Mouse (Mus musculus): ENCODE results near the gene Ugt1a1. TPM values are rescaled to one million over a fixed set of nuclear protein-coding genes. Genes with fewer than 3 reads are reported as not detected.
A peak's percentile ranks its signal among the peaks of the same experiment; 100 is the strongest.

Ugt1a1 gene
- polyA plus RNA-seq, 1 experiment from 2014 or later = 14.1 TPM

DNA sequence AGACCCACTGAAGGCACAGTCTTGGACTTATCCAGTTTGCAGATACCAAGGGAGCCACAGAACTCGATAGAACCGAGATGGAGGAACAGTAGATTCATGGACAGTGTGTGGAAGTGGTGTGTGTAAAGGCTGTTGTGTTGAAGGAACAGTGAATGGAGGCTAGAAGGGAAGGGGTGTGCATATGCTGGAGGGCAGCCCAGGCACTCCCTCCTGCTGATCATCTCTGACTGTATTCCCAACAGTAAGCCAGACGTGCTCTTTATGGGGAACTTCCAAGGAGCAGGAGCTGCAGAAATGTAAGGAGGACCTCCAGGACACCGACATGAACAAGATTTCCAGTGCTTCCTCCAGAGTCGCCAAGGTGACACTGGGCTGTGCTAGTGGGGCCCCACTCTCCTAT, 38.3 kb downstream of the Ugt1a1 start:
- no peaks in the 10 kb centered on the region for H3K4me1 ChIP-seq (ENCODE audit: control insufficient read depth, insufficient read depth, low read length)
- ATAC-seq (ENCODE audit: insufficient read depth, low FRiP score) = no peak
- H3K36me3 ChIP-seq (ENCODE audit: control insufficient read depth, insufficient read depth, low read length) = no peaks in the 10 kb centered on the region
- 79% methylated on average over 5 of the region's 5 CpGs for WGBS
- no peak overlapping the region for H3K9ac ChIP-seq (ENCODE audit: low read length)
- H3K4me3 ChIP-seq (replicated peaks; ENCODE audit: low read length) = no peak overlapping the region
- H3K9me3 ChIP-seq (replicated peaks; ENCODE audit: control insufficient read depth, low read length) = peaks cover 41% of the 10 kb centered on the region
- no peaks in the 10 kb centered on the region for H3K27me3 ChIP-seq (ENCODE audit: control insufficient read depth, insufficient read depth, low read length)
- H3K27ac ChIP-seq (ENCODE audit: low read length) = no peak overlapping the region
- no peak overlapping the region for H3K4me2 ChIP-seq (ENCODE audit: low read depth, low read length)

DNA sequence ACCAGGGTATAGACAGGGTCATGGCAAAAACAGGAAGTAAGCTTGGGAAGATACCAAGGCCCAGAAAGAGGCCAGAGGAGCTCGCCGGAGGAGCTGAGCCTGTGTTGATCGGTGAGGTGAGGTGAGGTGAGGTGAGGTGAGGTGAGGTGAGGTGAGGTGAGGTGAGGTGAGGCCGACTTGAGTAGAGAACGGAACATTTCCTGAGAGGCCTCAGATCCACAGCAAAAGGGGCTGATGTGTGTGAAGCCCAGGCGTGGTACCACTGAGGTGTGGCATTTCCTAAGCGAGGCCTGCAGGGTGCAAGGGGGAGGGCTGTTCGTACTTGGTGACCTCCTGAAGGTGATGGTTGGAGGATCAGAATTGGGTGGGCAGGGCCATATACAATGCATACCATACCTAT, 41.3 kb downstream of the Ugt1a1 start:
- no peak overlapping the region for H3K4me2 ChIP-seq (ENCODE audit: low read depth, low read length)
- H3K27me3 ChIP-seq (ENCODE audit: control insufficient read depth, insufficient read depth, low read length) = no peaks in the 10 kb centered on the region
- no peak overlapping the region for H3K27ac ChIP-seq (ENCODE audit: low read length)
- H3K9me3 ChIP-seq (replicated peaks; ENCODE audit: control insufficient read depth, low read length) = peaks cover 31% of the 10 kb centered on the region
- H3K36me3 ChIP-seq (ENCODE audit: control insufficient read depth, insufficient read depth, low read length) = no peaks in the 10 kb centered on the region
- H3K4me1 ChIP-seq (ENCODE audit: control insufficient read depth, insufficient read depth, low read length) = no peaks in the 10 kb centered on the region
- H3K4me3 ChIP-seq (replicated peaks; ENCODE audit: low read length) = no peak overlapping the region
- WGBS = 68% methylated on average over 8 of the region's 8 CpGs
- ATAC-seq (ENCODE audit: insufficient read depth, low FRiP score) = no peak
- no peak overlapping the region for H3K9ac ChIP-seq (ENCODE audit: low read length)

DNA sequence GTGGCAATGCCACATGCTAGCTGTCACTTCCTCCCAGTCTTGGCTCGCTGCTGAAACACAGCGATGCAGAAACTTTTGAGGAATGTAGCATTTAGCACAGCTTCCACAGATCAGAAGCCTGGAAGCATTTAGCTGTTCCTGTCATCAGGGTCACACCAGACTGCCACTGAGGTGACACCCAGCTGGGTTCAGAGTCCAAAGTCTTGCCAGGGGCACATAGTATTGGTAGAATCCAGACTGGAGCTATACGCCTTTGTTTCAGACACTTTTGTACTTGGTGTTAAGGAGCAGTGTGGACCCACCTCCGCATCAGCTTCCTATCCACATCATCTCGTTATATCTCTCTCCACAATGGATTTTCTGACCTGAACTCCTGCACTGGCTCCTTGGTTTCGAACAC, 41.8 kb downstream of the Ugt1a1 start:
- WGBS = 71% methylated on average over 6 of the region's 6 CpGs
- no peak overlapping the region for H3K4me2 ChIP-seq (ENCODE audit: low read depth, low read length)
- ATAC-seq (ENCODE audit: insufficient read depth, low FRiP score) = no peak

DNA sequence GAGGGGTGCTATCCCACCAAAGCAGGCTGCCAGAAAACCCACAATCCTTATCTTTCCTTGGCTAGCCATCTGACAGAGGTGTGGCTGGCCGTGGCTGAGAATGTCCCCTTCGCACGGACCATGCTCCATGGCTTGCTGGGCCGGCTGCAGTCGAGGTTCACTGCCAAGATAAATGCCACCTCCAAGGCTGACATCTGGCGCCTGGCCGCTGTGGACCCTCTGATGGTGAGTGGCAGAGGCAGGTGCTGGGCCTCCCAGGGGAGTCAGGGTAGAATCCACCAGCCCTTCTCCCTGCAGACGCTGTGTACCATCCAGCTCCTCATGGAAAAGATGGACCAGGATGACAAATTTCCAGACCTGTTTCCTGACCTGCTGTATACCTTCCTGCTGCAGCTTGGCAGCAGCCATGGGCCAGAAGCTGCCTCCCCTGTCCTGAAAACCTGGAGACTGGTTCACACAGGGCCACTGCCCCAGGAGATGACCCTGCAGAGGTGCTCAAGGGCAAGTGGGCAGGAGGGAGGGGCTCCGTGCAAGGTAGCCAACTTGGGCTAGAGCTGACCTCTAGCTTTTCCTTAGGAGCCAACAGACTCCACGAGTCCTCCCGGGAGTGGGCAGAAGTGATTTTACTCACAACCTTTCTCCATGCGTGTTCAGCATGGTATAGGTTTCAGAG, 43.2 kb downstream of the Ugt1a1 start:
- ATAC-seq (ENCODE audit: insufficient read depth, low FRiP score) = peak; percentile 0; the same call in 1 of the 2 replicates
- no peak overlapping the region for H3K4me3 ChIP-seq (replicated peaks; ENCODE audit: low read length)
- peaks cover 23% of the 10 kb centered on the region for H3K9me3 ChIP-seq (replicated peaks; ENCODE audit: control insufficient read depth, low read length)
- H3K36me3 ChIP-seq (ENCODE audit: control insufficient read depth, insufficient read depth, low read length) = peaks cover 5% of the 10 kb centered on the region; the same call in 1 of the 2 replicates
- WGBS = 85% methylated on average over 12 of the region's 12 CpGs
- H3K4me1 ChIP-seq (ENCODE audit: control insufficient read depth, insufficient read depth, low read length) = peaks cover 6% of the 10 kb centered on the region; the same call in 1 of the 2 replicates
- no peaks in the 10 kb centered on the region for H3K27me3 ChIP-seq (ENCODE audit: control insufficient read depth, insufficient read depth, low read length)
- H3K4me2 ChIP-seq (ENCODE audit: low read depth, low read length) = no peak overlapping the region
- H3K27ac ChIP-seq (ENCODE audit: low read length) = no peak overlapping the region
- H3K9ac ChIP-seq (ENCODE audit: low read length) = no peak overlapping the region

More for the DNA sequence above, 41.8 kb downstream of the Ugt1a1 start:
- no peak overlapping the region for H3K27ac ChIP-seq (ENCODE audit: low read length)
- H3K9ac ChIP-seq (ENCODE audit: low read length) = no peak overlapping the region
- H3K4me1 ChIP-seq (ENCODE audit: control insufficient read depth, insufficient read depth, low read length) = no peaks in the 10 kb centered on the region
- H3K36me3 ChIP-seq (ENCODE audit: control insufficient read depth, insufficient read depth, low read length) = no peaks in the 10 kb centered on the region
- H3K4me3 ChIP-seq (replicated peaks; ENCODE audit: low read length) = no peak overlapping the region
- H3K9me3 ChIP-seq (replicated peaks; ENCODE audit: control insufficient read depth, low read length) = peaks cover 29% of the 10 kb centered on the region
- no peaks in the 10 kb centered on the region for H3K27me3 ChIP-seq (ENCODE audit: control insufficient read depth, insufficient read depth, low read length)

DNA sequence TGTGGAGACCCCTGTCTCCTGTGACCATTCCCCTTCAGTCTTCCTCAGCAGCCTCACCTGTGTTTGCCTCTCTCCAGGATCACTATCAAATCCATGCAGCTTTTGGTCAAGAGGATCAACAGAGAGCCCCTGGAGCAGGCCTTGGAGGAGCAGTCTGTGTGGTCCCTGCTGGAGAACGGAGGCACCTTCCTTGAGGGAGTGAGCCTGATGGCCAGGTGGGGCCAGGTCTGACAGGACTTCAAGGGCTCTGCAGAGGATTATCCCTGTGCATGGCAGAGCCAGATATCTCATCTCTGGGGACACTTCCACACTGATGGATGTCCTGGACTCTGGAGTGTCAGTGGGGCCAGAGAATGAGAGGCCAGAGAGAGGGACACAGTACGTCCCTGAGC, 43.7 kb downstream of the Ugt1a1 start:
- Histone ChIP-seq H3K4me1 (ENCODE audit: control insufficient read depth, insufficient read depth, low read length) (peaks cover 9% of the 10 kb centered on the region; the same call in 1 of the 2 replicates), H3K27ac (ENCODE audit: low read length) (no peak overlapping the region), H3K36me3 (ENCODE audit: control insufficient read depth, insufficient read depth, low read length) (peaks cover 8% of the 10 kb centered on the region; the same call in 1 of the 2 replicates), H3K27me3 (ENCODE audit: control insufficient read depth, insufficient read depth, low read length) (no peaks in the 10 kb centered on the region), H3K4me3 (replicated peaks; ENCODE audit: low read length) (no peak overlapping the region), H3K9ac (ENCODE audit: low read length) (no peak overlapping the region), H3K9me3 (replicated peaks; ENCODE audit: control insufficient read depth, low read length) (peaks cover 18% of the 10 kb centered on the region), H3K4me2 (ENCODE audit: low read depth, low read length) (no peak overlapping the region)
- WGBS = 48% methylated on average over 2 of the region's 2 CpGs
- ATAC-seq (ENCODE audit: insufficient read depth, low FRiP score) = 0 out of 2 replicates have a peak, but pooled peaks have one; percentile 0

DNA sequence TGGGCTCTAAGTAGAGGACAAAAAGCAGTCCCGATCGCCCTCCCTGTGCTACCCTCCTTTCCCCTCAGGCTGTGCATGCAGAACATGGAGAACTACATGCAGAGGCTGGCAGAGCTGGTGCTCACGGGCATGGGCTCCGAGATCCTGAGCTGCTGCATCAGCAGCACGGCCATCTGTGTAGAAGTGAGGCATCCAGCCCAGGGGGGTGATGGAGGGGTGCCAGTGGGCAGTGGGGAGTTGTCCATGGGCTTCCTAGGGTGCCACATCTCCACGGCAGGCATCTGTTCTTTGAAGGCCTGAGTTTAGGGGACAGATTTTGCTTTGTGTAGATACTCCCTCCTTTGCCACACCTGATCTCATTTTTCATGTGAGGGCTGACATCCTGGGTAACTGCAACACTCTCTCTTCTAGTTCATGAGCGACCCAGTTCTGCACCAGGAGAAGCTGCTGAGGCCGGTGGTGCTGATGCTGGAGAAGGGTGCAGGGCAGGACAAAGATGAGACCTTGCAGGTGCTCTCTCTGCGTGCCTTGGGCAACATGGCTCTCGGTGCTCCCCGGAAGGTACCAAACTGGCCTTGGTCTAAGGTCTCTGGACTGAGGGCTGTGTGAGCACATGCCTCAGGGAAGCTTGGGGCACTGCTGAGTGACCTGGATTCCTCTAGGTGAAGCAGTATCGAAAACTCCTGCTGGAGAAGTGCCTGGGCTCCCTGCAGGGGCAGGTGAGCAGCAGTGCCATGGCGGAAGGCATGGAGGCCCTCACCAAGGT, 44.4 kb downstream of the Ugt1a1 start:
- ATAC-seq (ENCODE audit: insufficient read depth, low FRiP score) = no peak
- peaks cover 11% of the 10 kb centered on the region; the same call in 1 of the 2 replicates for H3K36me3 ChIP-seq (ENCODE audit: control insufficient read depth, insufficient read depth, low read length)
- WGBS = 79% methylated on average over 13 of the region's 13 CpGs
- H3K27ac ChIP-seq (ENCODE audit: low read length) = no peak overlapping the region
- H3K4me3 ChIP-seq (replicated peaks; ENCODE audit: low read length) = no peak overlapping the region
- no peaks in the 10 kb centered on the region for H3K27me3 ChIP-seq (ENCODE audit: control insufficient read depth, insufficient read depth, low read length)
- peaks cover 9% of the 10 kb centered on the region; the same call in 1 of the 2 replicates for H3K4me1 ChIP-seq (ENCODE audit: control insufficient read depth, insufficient read depth, low read length)
- H3K9me3 ChIP-seq (replicated peaks; ENCODE audit: control insufficient read depth, low read length) = peaks cover 11% of the 10 kb centered on the region
- no peak overlapping the region for H3K4me2 ChIP-seq (ENCODE audit: low read depth, low read length)
- H3K9ac ChIP-seq (ENCODE audit: low read length) = no peak overlapping the region

DNA sequence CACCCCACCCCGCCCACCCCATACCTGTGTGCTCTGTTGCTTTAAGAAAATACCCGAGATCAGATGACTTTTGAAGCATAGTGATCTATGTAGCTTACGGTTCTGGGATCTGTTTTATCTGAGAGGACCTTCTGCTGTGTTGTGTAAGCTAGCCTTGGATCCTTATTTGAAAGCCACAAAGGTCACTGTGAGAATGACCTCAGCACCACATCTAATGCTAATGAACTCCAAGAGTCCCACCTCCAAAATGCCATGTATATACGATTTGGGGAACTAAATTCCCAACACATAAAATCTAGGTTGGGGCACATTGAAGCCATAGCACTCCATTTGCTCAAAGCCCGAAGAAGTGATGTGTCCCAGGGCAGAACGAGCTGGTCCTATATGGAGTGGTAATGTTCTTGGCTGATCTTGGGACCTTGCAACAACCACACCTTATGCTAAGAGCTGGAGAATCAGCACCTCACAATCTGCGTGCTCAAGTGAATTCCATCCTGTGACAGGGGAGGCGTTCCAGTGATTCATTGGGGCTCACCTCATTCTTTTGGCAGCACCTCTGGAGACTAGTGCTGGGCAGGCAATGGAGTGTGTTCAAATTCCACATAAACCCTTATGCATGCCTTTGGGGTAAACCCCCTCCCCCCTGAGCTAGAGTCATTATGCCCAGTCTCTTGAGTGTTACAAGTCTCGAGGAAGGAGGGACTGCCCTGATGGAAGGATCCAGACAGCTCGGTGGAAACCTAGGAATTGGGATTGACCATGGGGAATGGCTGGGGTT, 45.3 kb downstream of the Ugt1a1 start:
- H3K4me1 ChIP-seq (ENCODE audit: control insufficient read depth, insufficient read depth, low read length) = peaks cover 13% of the 10 kb centered on the region; the same call in 1 of the 2 replicates
- H3K27ac ChIP-seq (ENCODE audit: low read length) = no peak overlapping the region
- peaks cover 20% of the 10 kb centered on the region for H3K36me3 ChIP-seq (ENCODE audit: control insufficient read depth, insufficient read depth, low read length)

DNA sequence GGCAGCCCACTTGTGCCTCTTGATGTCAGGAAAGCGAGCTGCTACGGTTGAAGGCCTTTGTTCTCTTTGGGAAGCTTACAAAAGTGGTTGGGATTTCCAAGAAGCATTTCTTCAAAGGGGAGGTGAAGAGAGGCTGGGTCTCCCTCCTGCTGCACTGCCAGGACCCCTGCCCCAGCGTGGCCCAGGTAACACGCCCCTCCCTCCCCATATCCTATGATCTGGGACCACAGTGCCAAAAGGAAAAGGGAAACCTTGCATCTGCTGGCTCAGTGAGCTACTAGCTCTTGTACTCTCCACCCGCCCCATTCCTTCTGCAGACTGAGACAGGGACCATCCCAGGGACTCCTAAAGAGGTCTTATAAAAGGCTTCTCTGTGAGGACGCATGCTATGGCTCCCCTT, 45.9 kb downstream of the Ugt1a1 start:
- Histone ChIP-seq H3K4me3 (replicated peaks; ENCODE audit: low read length) (no peak overlapping the region), H3K4me1 (ENCODE audit: control insufficient read depth, insufficient read depth, low read length) (peaks cover 18% of the 10 kb centered on the region), H3K27me3 (ENCODE audit: control insufficient read depth, insufficient read depth, low read length) (no peaks in the 10 kb centered on the region), H3K9ac (ENCODE audit: low read length) (no peak overlapping the region), H3K4me2 (ENCODE audit: low read depth, low read length) (no peak overlapping the region), H3K36me3 (ENCODE audit: control insufficient read depth, insufficient read depth, low read length) (peaks cover 26% of the 10 kb centered on the region), H3K27ac (ENCODE audit: low read length) (no peak overlapping the region), H3K9me3 (replicated peaks; ENCODE audit: control insufficient read depth, low read length) (0 out of 2 replicates have a peak, but pooled peaks cover 5% of the 10 kb centered on the region)
- 79% methylated on average over 6 of the region's 6 CpGs for WGBS
- ATAC-seq (ENCODE audit: insufficient read depth, low FRiP score) = no peak

More for the DNA sequence above, 45.3 kb downstream of the Ugt1a1 start:
- ATAC-seq (ENCODE audit: insufficient read depth, low FRiP score) = no peak
- H3K4me2 ChIP-seq (ENCODE audit: low read depth, low read length) = no peak overlapping the region
- WGBS = 74% methylated on average over 10 of the region's 10 CpGs
- no peak overlapping the region for H3K4me3 ChIP-seq (replicated peaks; ENCODE audit: low read length)
- no peaks in the 10 kb centered on the region for H3K27me3 ChIP-seq (ENCODE audit: control insufficient read depth, insufficient read depth, low read length)
- H3K9me3 ChIP-seq (replicated peaks; ENCODE audit: control insufficient read depth, low read length) = peaks cover 9% of the 10 kb centered on the region
- no peak overlapping the region for H3K9ac ChIP-seq (ENCODE audit: low read length)
